Mouse (Mus musculus) heart, adult 2 months (tissue): ENCODE measurements at regions not wholly inside any gene's neighbourhood (a gene's known extent, or its start where the extent isn't known, plus 50 kb on each side); places are given as distances from the start of the nearest gene placed in this dataset.

Source experiments
- DNase-seq, 2 experiments: peaks; one replicate each; pipeline ENCODE4 v3.0.0; 2021
- H3K27ac ChIP-seq: fragments of 200-600 bp; 2 replicates; pipeline ENCODE4 v1.8.1; 2022
- H3K27me3 ChIP-seq: fragments of 200-500 bp; 2 replicates; pipeline ENCODE4 v1.6.1; 2012; ENCODE audit warnings: mild to moderate bottlenecking, low read length, inconsistent platforms, mixed read lengths; ENCODE audit not compliant: control insufficient read depth, insufficient read depth
- H3K36me3 ChIP-seq: fragments of 200-500 bp; 2 replicates; pipeline ENCODE4 v1.6.1; 2012; ENCODE audit warnings: low read length, inconsistent platforms; ENCODE audit not compliant: control insufficient read depth, insufficient read depth
- H3K4me1 ChIP-seq: fragments of 200-500 bp; 2 replicates; pipeline ENCODE4 v1.6.1; 2011; ENCODE audit warnings: low read length; ENCODE audit not compliant: control insufficient read depth, insufficient read depth
- H3K4me3 ChIP-seq: fragments of 200-600 bp; 2 replicates; pipeline ENCODE4 v1.8.1; 2022
- H3K79me2 ChIP-seq: fragments of 200-500 bp; replicated peaks from 2 replicates; pipeline ENCODE4 v1.6.1; 2012; ENCODE audit warnings: mild to moderate bottlenecking, inconsistent platforms, low read length, moderate library complexity, mixed read lengths; ENCODE audit not compliant: control insufficient read depth, insufficient read depth
- H3K9ac ChIP-seq: fragments of 200-500 bp; 2 replicates; pipeline ENCODE4 v1.6.1; 2012; ENCODE audit warnings: low read depth, mild to moderate bottlenecking, control low read depth, inconsistent platforms, low read length, mixed read lengths
- CTCF ChIP-seq: fragments of 200-600 bp; IDR thresholded peaks from 2 replicates; pipeline ENCODE4 v1.8.1; 2022; ENCODE audit warnings: antibody characterized with exemption, mild to moderate bottlenecking, moderate library complexity
- EP300 ChIP-seq: fragments of 200-500 bp; IDR thresholded peaks from 2 replicates; pipeline ENCODE4 v1.6.1; 2011; ENCODE audit warnings: low read depth, low read length, control low read depth; ENCODE audit not compliant: insufficient read depth
- POLR2A ChIP-seq: fragments of 200-500 bp; IDR thresholded peaks from 2 replicates; pipeline ENCODE4 v1.6.1; 2011; ENCODE audit warnings: mild to moderate bottlenecking, low read depth, low read length, control low read depth; ENCODE audit not compliant: insufficient read depth
- WGBS: fragments of 180-500 bp; shearing (Covaris S2); methylation state at CpG from one replicate; pipeline ENCODE4 v1.1.7; 2018; 5-methylcytosine and 5-hydroxymethylcytosine counted together
- intact Hi-C: fragments of 180-260 bp; cut with DNase I; formaldehyde crosslinking; loops from one replicate; pipeline ENCODE4 v1.15.1; 2025

DNA sequence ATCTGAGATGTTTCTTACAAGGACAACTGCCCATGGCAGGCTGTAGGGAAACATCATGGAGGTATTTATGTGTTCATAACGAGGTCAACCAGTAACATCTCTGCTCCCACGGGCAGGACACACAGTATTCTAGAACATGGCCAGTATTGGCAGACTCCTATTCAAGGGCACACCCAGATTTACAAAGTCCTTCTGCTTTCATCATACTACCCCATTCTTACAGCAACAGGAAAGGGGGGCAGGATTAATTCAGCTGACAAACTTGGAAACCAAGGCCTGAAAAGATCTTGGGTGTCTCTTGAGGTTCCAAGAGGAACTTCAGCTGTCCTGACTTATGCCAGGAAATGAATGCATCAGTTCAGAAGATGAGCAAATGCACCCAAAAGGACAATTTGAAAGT lies 240.4 kb upstream of the Maf start:
- no peaks in the 10 kb centered on the region for H3K4me1 ChIP-seq
- H3K79me2 ChIP-seq, result no peaks in the 10 kb centered on the region
- DNase-seq, result no peak
- no peaks in the 10 kb centered on the region for H3K27me3 ChIP-seq
- TF ChIP-seq POLR2A (no peak), EP300 (no peak), CTCF (no peak)
- intact Hi-C loops, result no loop called here
- 81% methylated on average over 2 of the region's 2 CpGs for WGBS
- no peak overlapping the region for H3K9ac ChIP-seq
- no peak overlapping the region for H3K4me3 ChIP-seq
- H3K27ac ChIP-seq, result no peak overlapping the region
- H3K36me3 ChIP-seq, result no peaks in the 10 kb centered on the region

DNA sequence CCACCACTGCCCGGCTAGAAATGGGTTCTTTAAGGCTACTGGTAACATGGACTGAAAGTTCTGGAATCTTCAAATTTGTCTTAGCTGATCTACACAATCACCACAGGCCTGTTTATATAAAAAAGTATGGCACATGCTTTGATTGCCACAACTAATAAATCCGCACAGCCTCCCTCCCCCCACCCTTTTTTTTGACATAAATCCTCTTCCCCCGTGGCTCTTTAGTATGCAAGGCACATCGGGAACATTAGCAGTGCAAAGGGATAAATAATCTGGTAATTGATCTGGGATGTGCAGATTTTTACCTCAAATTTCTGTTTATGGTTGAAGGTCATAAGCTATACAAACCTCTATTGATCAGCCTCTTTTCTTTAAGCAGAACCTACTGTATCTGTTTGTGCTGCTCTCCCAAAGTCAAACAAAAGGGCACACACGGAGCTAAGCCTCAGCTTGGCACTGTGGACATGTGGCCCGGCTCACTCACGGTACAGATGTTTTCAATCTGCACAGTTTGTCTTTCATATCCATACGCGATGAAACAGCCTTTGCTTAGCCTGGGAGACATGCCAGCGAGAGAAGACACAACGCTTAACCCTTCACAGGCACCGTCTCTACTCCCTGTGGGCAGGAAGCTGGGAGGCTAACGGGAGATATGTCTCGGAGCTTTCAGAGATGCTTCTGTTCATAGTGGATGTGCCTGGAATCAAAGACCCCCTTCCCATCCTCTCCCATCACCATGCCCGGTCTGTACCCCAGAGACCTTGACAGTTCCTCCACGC lies 235.3 kb upstream of the Maf start:
- H3K4me3 ChIP-seq, result no peak overlapping the region
- intact Hi-C loops, result no loop called here
- H3K27me3 ChIP-seq, result no peaks in the 10 kb centered on the region
- DNase-seq, result peak; percentile 11 to 21
- 47% methylated on average over 16 of the region's 16 CpGs for WGBS
- TF ChIP-seq POLR2A, result no peak
- TF ChIP-seq CTCF, result no peak
- TF ChIP-seq EP300, result no peak
- no peak overlapping the region for H3K9ac ChIP-seq
- no peaks in the 10 kb centered on the region for H3K4me1 ChIP-seq
- no peak overlapping the region for H3K27ac ChIP-seq
- no peaks in the 10 kb centered on the region for H3K36me3 ChIP-seq
- no peaks in the 10 kb centered on the region for H3K79me2 ChIP-seq

DNA sequence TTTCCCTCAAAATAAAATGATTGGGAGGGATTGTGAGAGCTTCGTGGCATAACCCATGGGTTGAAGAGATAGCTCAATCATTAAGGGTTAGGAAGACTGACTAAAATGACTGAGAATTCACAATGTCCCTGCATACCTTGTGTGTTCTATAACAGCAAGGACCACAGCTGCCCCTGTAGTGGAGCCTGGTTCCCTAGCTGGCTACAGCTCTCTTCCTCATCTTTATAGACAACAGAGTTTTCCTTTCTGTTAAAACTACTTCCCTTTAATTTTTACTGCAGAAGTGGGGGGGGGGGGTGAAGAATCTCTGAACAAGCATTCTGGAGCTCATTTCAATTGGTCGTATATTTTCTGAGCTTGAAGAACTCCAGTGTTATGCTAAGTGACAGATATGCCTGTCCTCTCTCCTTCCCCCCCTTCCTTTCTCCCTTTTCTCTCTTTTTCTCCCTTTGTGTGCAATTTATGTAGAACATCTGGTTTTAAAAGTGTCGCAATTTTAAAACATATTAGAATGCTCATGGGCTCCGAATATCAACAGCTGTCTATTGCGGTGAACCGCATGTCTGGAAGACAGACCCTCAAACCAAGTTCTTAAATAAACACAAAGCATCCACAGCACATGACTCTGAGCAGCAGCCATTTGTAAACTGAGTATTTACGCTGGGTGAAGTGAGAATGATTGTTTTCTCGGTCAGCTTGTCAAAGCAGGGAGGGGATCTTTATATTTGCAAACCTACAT lies 222.0 kb upstream of the Maf start:
- no peaks in the 10 kb centered on the region for H3K4me1 ChIP-seq
- H3K4me3 ChIP-seq, result no peak overlapping the region
- no peaks in the 10 kb centered on the region; the same call in 1 of the 2 replicates for H3K27me3 ChIP-seq
- H3K9ac ChIP-seq, result no peak overlapping the region
- no peaks in the 10 kb centered on the region for H3K36me3 ChIP-seq
- WGBS, result 67% methylated on average over 8 of the region's 8 CpGs
- H3K79me2 ChIP-seq, result no peaks in the 10 kb centered on the region
- no peak for DNase-seq
- TF ChIP-seq CTCF, result no peak
- TF ChIP-seq EP300, result no peak
- no peak for TF ChIP-seq POLR2A
- no peak overlapping the region for H3K27ac ChIP-seq
- intact Hi-C loops, result no loop called here

DNA sequence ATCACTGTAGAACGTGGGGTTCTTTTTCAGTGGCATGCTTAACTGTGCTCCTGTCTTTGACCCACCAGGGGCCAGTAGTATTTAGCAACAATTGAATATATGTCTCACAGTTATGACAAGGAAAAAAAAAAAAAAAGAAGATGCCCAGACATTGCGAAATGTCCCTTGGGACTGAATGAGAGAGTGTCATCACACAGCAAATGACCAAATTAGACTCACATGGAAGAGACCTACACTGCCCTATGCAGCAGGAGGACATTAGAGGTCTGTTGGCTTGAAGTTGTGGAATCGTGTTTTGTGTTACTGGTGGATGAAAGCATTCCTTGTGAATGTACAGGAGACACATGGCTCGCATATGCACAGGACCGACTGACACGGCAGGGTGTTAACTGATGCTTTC lies 214.3 kb upstream of the Maf start:
- H3K36me3 ChIP-seq, result no peaks in the 10 kb centered on the region
- H3K27ac ChIP-seq, result no peak overlapping the region
- DNase-seq, result no peak
- H3K79me2 ChIP-seq, result no peaks in the 10 kb centered on the region
- H3K4me1 ChIP-seq, result no peaks in the 10 kb centered on the region
- intact Hi-C loops, result no loop called here
- H3K9ac ChIP-seq, result no peak overlapping the region
- WGBS, result 82% methylated on average over 6 of the region's 6 CpGs
- TF ChIP-seq POLR2A (no peak), CTCF (no peak), EP300 (no peak)
- no peak overlapping the region for H3K4me3 ChIP-seq
- H3K27me3 ChIP-seq, result no peaks in the 10 kb centered on the region; the same call in 1 of the 2 replicates

DNA sequence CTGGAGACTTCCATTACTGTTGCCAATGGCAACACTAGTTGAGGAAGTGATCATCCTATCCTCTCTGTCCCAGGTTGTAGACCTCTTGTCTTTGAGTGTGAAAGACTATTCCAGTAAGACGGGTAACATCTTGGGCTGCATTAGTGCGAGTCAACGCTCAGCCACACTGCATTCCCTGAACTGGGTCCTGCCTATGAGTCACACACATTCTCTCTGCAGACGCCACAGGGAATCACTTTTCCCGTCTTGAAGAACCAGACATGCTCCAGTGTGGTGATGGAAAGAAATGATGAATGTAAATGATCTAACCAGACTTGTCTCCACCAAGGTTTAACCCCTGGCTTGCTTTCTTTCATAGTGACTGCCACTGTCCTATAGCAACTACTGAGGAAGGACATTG lies 199.1 kb upstream of the Maf start:
- H3K4me1 ChIP-seq, result no peaks in the 10 kb centered on the region
- intact Hi-C loops, result no loop called here

DNA sequence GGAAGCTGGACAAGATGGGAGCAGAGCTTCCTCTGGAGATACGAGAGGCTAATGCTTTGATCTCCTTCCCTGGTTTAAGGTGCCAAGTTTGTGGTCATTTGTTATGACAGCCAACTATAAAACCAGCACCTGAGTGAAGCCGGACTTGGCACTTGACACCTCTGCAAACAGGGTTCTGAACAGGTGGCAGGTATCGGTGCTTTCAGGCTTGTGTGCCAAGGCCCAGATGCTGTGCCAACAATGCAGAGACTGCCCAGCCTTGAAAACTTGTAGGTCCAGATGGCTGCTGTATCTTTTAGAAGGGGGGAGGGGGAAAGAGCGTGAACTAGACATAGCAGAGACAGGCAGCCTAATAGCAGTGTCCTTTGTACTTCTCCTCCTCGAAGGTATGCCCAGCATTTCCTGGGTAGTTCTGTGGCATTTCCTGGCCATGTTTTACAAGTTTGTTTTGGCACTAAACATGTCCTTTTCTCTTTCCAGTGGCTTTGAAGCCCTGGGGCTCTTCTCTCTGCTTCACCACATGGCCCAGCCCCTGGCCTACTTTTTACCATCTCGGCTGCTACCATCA lies 196.3 kb upstream of the Maf start:
- intact Hi-C loops, result no loop called here
- no peak for TF ChIP-seq EP300
- TF ChIP-seq POLR2A, result no peak
- TF ChIP-seq CTCF, result no peak
- Histone ChIP-seq H3K27ac (no peak overlapping the region), H3K4me3 (no peak overlapping the region), H3K36me3 (no peaks in the 10 kb centered on the region), H3K27me3 (no peaks in the 10 kb centered on the region), H3K4me1 (no peaks in the 10 kb centered on the region), H3K9ac (no peak overlapping the region), H3K79me2 (no peaks in the 10 kb centered on the region)
- DNase-seq, result no peak
- WGBS, result 31% methylated on average over 6 of the region's 6 CpGs

More for the DNA sequence above, 199.1 kb upstream of the Maf start:
- no peak overlapping the region for H3K9ac ChIP-seq
- no peaks in the 10 kb centered on the region for H3K27me3 ChIP-seq
- H3K79me2 ChIP-seq, result no peaks in the 10 kb centered on the region
- TF ChIP-seq POLR2A (no peak), EP300 (no peak), CTCF (no peak)
- WGBS, result 70% methylated on average over 5 of the region's 5 CpGs
- H3K4me3 ChIP-seq, result no peak overlapping the region
- H3K27ac ChIP-seq, result no peak overlapping the region
- H3K36me3 ChIP-seq, result no peaks in the 10 kb centered on the region
- DNase-seq, result no peak
